Mouse (Mus musculus) ovary, adult 10 weeks (tissue): ENCODE data around the gene Kctd17. TPM values are rescaled to one million over a fixed set of nuclear protein-coding genes. Genes with fewer than 3 reads are reported as not detected.

Experiments
- polyA plus RNA-seq: library from polyadenylated mRNA; stranded (reverse); fragments of 350-450 nt; fragmentation: Illumina TruSeq; extraction: RNeasy Lipid Tissue Mini Kit (QIAGEN cat#74804); gene quantifications from one replicate; pipeline ENCODE4 v1.2.3, GENCODE M21; 2014

The Kctd17 gene
- polyA plus RNA-seq, result 3.5 TPM

DNA sequence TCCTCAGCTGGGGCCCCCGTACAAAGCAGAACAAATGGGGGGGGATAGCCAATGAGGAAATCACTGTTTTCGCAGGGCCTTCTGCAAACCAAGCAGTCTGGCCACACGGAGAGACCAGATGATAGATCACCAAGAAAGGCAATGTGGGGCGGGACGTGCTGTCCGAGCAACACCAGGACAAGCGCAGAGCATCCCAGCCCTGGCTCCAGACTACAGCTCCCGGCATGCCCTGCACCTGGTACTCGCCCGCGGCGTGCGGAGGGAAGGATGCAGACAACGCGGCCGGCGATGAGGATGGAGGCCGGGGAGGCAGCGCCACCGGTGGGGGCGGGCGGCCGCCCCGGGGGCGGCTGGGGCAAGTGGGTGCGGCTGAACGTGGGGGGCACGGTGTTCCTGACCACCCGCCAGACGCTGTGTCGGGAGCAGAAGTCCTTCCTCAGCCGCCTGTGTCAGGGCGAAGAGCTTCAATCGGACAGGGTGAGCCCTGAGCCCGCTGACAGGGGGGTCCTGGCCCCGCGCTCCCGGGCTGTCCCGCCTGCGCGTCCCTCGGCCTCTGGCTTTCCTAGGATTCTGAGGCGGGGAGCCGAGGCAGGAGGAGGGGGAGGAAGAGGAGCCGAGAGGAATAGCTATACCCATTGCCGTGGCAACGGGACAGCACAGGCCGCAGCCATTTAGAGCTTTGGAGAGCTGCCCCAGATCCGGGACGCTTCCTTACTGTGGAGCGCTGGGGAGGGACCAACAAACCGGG is at the start of gene Kctd17:
Gene Kctd17 (plus strand): TSS at position 174 of the 748 bp plus-strand sequence.

DNA sequence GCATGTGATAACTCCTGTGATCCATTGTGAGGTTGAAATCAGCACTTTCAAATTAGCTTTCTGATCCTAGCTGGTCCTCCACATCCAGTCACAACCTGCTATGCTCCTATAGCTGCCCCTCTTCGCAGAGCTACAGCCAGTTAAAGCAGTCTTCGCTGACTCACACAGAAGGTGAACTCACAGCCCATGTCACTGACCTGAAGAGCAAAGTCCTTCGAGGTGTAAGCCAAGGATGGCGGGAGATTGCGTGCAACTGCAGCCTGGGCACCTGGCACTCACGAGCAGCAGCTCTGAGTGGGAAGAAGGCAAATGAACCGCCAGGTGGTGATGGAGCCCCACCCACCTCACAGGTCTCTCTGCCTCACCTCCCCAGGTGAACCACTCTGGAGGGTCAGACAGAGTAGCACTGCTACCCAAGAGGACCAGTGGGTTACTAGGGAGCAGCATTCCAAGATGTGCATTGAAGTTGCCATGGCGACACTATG is 32.8 kb upstream of the Kctd17 start, which contains the start of gene Tex33:
Gene Tex33 (minus strand): TSS at position 435 of the 485 bp plus-strand sequence.

DNA sequence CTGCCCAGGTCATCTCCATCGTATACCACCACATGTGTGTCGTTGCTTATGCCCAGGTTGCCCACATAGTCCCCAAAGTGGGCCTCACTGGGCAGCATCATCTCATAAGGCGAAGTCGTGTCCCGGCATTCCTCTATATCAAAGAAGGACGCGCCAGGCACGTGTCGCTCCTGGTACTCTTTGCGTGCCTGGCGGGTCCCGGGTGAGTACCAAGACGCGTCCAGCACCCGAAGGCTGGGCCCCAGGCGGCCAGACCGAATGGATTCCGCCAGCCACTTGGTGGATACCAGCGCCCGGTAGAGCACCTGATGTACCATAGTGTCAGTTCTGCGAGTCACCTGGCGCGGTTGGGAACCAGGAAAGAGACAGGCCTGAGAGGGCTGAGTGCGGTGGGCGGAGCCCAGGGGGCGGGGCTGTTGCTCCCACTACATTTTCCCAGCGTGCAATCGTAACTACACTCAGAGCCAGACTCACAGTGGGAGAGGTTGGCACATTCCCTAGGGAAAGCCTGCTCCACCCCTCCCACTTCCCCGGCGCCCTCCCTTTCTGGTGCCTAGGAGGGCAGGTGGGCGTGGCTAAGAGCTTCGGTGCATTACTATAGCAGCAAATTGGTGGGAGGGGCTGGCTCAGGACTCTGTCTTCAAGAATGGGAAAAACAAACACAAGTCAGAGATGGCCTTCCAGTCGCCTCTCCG is 22.7 kb upstream of the Kctd17 start, which contains the start of gene Tst:
Gene Tst (minus strand): TSS at position 391 of the 695 bp plus-strand sequence.

DNA sequence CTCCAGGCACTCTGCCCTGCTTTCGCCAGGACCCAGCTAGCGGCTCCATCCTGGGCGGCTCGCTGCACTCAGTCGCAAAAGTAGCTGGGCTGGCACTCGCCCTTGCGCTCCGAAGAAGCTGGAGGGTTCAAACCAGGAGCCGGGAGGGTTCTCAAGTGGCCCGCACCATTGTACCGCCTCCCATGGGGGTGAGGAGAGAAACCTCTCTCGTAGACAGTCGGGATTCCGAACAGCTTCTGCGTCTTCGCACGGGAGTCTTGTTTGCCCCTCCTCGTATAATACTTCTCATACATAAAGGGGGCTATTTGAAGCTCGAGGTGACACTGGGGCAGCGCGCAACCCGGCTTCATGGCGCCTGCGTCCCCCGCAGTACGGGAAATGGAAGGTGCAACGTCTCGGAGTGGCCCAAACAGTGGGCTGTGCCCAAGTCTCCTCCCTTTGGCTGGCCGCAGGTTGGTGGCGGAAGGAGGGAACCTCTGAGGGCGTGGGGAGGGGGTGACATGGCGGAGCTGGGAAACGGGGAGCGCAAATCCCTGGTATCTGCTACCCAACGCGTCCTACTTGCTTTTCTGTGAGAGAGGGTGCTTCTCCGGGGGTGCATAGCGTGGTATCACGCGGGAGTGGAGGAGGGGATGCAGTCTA is 21.9 kb upstream of the Kctd17 start, which contains the start of gene Mpst:
Gene Mpst (plus strand): TSS at position 124 of the 642 bp plus-strand sequence.

DNA sequence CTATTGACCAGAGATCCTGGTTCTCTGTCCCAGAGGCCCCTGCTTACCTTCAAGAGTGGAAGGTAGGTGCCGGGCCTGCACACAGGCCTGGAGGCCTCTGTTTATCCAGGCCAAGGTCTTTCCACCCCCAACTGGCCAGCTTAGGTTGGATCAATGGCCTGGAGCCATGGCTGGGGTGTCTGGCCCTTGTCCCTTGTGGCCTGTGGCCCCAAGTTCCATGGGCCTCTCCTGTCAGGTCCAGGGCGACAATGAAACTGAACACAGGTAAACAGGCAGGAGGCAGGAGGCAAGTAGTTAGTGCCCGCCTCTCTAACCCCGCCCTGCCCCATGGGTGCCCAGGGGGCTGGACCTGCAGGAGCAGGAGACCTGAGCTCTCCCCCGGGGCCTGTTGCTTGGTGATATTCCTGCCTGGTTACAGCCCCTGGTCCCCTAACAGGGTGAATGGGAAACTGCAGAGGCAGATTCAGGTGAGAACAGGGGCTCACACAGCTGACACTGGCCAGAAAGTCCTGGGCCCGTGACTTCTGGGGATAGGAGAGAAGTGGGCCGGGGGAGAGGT is 40.1 kb downstream of the Kctd17 start, which contains the start of gene Tmprss6:
Gene Tmprss6 (minus strand): TSS at position 256 of the 559 bp plus-strand sequence.

Other genes starting within 250 kb of the Kctd17 start
- not detected for gene Pvalb, start 222.2 kb upstream of the Kctd17 start, polyA plus RNA-seq
- gene Ncf4, start 183.8 kb upstream of the Kctd17 start, polyA plus RNA-seq, result not detected
- 2.3 TPM for gene Csf2rb2, start 122.8 kb upstream of the Kctd17 start, polyA plus RNA-seq
- gene Csf2rb, start 102.8 kb upstream of the Kctd17 start, polyA plus RNA-seq, result 1.7 TPM
- not detected for gene Tex33, start 32.7 kb upstream of the Kctd17 start, polyA plus RNA-seq
- 1.4 TPM for gene Tst, start 22.7 kb upstream of the Kctd17 start, polyA plus RNA-seq
- gene Mpst, start 22.1 kb upstream of the Kctd17 start, polyA plus RNA-seq, result 1.5 TPM
- gene Tmprss6, start 40.1 kb downstream of the Kctd17 start, polyA plus RNA-seq, result not detected
- gene Il2rb, start 66.7 kb downstream of the Kctd17 start, polyA plus RNA-seq, result 0.31 TPM
- 24.5 TPM for gene C1qtnf6, start 102.9 kb downstream of the Kctd17 start, polyA plus RNA-seq
- gene Sstr3, start 116.1 kb downstream of the Kctd17 start, polyA plus RNA-seq, result 0.14 TPM
- gene Rac2, start 144.2 kb downstream of the Kctd17 start, polyA plus RNA-seq, result 0.91 TPM
- 1.1 TPM for gene Cyth4, start 168.5 kb downstream of the Kctd17 start, polyA plus RNA-seq